Mouse (Mus musculus) adrenal gland, postnatal 25 days (tissue): ENCODE measurements around the gene Nr3c2. TPM values are rescaled to one million over a fixed set of nuclear protein-coding genes. Genes with fewer than 3 reads are reported as not detected.
A peak's percentile ranks its signal among the peaks of the same experiment; 100 is the strongest.

Experiments used
- DNase-seq: peaks from one replicate; pipeline ENCODE4 v3.0.0; 2021; ENCODE audit warnings: mixed read lengths
- long read RNA-seq: library from polyadenylated mRNA; stranded (forward); transcript quantifications from one replicate; pipeline ENCODE4 v2.0.0, GENCODE M21; 2021
- total RNA-seq: library from RNA; stranded (reverse); gene quantifications from 2 replicates; pipeline ENCODE4 v1.2.3, GENCODE M21; 2021

Nr3c2 gene
- 12.5 and 14.9 TPM in 2 replicates for total RNA-seq
- long read RNA-seq, partial matches to known transcripts: 1 of 4 reads
- long read RNA-seq, other reads (novel, unspliced or antisense): 3 of 4 reads

DNA sequence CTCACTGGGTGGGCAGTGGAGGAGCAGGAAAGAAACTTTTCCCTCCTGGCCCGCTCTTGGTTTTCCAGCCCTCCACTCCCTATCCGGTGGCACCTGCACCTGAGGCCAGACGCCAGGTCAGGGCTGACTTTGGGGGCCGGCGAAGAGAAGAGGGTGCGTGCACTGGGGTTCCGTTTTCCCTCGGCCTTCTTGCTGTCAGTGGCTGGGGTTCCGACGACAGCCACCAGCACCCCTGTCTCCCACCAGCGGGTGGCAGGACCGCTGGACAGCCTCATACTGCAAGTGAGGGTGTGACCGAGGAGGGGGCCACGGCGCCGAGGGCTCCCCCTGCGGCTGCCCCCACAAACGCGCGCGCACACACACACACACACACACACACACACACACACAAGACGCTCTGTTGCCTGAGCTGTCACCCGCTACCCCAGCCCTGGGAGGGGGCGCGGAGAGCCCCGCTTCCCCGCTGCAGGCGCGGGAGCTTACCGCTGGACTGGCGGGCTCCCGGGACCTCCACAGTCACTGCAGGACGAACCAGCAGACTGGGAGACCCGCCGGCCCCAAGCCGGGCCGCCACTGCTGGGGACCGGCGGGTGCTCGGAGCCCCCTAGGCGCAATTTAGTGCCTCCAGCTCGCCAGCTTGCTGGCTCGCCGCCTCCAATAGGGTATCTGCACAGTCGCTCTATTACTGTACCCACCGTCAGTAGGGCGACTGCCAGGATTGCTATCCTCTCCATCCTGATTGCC lies at the start of gene Nr3c2:
TSS of gene Nr3c2 (plus strand) at position 32 of the 744 bp plus-strand sequence.
- peak; percentile 23 for DNase-seq

DNA sequence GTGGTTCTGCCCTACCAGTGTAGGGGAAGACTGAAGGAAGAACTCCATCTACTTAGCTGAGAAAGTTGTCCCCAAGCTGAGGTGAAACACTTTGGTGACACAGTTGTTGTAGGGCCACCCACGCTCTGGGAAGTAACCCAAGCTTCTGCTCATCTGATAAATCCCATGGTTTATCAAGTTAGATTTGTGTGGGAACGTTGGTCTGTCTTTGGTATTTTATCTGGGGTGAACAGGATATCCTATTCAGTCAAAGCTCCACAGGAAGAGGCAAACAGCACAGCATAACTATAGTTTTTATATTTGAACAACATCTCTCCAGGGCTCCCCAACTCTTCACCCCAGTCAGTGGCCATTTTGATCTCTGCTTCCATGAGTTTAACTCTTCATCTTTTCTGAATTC lies 40.7 kb upstream of the Nr3c2 start:
- DNase-seq: no peak

DNA sequence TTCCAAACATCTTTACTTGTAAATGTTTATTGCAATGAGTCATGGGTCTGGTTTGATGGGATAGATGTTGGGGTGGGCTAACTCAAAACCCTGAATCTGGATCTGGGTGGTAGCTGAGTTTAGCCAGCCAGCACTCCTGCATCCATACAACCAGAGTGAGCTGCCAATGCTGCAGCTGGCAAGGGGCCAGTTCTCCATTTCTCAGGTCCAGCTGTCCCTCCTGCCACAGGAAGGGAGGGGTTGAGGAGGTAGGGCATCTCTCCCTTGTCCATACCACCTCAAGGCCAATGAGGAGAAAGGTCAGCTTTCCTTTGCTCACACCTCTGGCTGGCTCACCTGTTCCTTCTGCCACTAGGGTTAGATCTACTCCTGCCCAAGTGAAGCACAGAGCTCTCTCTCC lies 39.5 kb upstream of the Nr3c2 start:
- DNase-seq: peak; percentile 2

DNA sequence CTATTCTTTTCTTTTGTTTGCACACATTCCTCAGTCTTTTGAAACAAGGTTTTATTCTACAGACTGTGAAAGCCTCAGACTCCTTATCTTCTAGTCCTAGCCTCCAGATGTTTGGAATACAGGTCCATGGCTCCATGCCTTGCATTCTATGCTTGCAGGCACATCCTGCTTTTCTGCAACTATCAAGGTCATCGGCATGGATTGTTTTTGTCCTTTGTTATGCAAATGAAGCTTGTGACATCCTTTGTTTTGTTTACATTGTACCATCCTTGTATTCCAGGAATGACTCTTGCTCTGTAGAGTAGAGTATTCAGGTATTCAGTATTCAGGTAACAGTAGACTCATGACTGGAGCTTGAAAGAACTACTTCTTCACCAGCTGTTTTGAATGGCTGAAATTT lies 36.2 kb upstream of the Nr3c2 start:
- no peak for DNase-seq

DNA sequence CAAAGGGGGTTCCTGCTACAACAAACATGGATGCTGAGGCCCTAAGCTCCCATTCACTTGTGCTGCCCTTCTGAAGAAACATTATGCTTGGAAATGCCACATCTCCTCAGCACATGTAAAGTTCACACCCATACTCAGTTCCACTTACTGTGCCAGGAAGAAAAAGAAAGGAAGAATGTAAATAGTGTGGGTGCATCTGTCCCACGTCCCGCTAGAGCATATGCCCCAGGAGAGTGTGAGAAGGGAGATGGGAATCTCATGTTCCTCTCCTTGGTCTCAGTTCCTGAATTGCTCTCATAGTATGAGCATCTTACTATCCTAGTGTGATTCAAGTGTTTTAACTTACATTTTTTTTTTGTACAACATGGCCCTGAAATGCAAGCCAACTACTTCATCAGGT lies 22.4 kb upstream of the Nr3c2 start:
- DNase-seq: no peak

DNA sequence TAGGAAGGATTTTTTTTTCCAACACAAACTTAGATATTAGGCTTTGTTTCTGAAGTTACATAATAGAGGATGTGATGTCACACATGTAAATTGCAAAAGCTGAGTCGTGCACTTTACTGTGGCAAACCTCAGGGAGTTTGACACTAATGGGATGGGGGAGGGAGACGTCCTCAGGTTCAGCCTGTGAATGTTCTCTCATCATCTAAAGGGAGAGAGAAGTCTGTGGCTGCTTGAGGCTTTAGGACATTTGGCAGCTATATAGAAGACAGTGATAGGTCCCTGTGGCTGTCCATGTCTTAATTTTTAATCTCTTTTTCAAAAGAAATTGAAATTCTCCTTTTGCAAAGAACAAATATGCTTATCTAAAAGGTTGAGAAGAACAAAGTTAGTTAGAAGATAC lies 2.2 kb upstream of the Nr3c2 start:
- no peak for DNase-seq

DNA sequence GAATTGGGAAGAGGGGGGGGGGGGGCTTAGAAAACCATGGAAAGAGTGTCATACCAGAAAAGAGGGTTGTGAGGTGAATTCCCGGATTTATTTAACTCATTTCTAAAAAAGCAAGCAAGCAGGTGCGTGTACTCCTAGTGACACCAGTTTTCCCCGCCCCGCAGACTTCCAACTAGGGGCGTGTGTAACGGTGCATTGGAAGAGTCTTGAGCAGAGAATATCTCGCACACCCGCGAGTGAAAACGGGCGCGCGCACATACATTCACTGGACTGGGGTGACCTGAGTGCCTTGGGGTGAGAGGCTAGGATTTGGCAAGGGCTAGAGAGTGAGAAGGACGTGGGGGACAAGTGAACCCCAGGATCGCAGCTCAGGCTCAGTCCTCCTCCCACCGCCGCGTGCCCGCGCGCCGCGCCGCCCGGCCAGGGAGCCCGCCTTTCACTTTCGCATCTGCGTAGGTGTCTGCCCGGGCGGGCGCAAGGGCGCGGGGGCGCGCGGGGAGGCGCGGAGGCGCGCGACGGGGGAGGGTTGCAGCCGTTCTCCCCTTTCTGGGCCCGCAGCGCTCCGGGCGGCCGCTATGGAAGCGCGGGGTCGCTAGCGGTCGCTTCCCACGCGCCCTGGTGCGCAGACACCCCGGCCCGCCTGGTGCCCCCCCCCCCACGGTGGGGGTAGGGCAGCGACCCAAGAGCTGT lies 376 bp upstream of the Nr3c2 start:
- peak; percentile 82 for DNase-seq

DNA sequence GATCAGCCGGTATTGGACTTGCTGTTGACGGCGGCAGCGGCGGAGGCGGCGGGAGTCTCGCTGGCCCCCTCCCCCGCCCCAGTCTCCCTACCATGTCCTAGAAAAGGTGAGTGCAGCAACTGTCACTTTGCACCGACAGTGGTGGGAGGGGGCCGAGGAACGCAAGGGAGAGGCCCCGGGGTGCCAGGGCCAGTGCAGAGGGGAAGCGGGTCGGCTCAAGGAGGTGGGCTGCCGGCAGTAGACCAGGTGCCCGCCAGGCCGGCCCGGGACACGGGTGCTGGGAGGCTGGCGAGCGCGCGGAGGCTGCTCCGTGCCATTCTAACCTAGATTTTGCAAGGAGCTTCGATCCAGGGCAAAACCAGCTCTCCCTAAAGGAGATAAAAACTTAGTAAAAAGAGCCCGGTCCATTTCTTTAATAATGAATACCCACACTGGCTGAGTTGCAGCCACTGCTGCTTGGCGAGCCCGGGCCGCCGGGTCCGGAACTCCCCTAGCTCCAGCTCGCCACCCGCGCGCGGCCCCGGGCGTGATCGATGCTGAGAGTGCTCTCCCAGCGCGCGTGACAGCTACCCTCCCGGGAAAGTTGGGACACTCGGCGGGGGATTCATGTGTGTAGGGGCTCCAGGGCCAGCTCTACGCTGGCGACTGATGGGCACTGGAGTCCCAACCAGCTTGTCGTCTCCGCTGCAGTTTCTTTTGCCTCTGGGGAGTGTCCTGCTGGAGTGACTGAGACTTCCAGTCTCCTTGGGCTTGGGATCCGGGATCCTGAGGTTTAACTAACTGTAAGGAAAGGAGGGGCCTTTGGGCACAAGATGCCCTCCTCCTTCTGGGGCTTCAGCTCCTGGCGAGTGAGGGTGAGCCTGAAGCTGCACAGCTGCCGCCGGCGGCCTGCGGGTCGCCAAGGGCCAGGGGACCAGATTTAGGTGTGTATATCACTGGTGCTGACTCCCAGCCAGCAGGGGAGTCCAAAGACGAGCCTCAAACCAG lies 1.2 kb downstream of the Nr3c2 start:
- peak; percentile 65 for DNase-seq

DNA sequence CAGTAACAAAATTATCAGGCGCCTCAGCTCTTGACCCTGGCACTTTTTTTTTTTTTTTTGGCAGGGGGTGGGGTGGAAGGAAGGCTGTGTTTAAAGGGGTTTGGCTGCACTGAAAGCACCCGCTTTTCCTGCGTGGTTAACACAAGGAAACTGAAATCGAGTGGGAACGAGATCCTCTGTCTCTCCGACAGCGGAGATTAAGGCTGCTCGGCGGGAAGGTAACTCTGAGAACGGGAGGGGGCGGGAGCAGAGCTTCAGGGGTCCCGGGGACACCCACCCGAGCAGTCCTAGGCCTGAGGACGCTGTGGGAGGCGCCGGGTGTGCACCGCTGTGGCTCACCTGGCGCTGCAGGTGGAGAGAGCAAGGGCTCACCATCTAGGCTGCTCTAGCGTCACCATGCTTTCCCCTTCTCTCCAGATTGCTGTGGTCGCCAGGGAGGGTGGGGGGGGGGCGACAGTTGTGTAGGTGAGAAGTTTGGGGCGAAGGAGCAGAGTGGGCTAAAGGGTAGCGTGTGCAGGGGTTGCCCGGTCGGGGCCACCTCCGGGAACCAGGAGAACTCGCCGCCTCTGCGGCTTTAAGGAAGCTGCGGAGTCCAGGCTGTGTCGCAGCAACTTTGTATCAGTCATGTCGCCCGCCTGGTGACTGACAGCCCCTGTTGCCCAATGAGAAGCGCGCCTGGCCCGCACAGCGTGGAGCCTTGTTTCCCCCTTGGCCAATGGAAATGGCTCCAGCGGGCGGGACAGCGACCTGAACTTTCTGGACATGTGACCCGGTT lies 2.4 kb downstream of the Nr3c2 start:
- peak; percentile 97 for DNase-seq

DNA sequence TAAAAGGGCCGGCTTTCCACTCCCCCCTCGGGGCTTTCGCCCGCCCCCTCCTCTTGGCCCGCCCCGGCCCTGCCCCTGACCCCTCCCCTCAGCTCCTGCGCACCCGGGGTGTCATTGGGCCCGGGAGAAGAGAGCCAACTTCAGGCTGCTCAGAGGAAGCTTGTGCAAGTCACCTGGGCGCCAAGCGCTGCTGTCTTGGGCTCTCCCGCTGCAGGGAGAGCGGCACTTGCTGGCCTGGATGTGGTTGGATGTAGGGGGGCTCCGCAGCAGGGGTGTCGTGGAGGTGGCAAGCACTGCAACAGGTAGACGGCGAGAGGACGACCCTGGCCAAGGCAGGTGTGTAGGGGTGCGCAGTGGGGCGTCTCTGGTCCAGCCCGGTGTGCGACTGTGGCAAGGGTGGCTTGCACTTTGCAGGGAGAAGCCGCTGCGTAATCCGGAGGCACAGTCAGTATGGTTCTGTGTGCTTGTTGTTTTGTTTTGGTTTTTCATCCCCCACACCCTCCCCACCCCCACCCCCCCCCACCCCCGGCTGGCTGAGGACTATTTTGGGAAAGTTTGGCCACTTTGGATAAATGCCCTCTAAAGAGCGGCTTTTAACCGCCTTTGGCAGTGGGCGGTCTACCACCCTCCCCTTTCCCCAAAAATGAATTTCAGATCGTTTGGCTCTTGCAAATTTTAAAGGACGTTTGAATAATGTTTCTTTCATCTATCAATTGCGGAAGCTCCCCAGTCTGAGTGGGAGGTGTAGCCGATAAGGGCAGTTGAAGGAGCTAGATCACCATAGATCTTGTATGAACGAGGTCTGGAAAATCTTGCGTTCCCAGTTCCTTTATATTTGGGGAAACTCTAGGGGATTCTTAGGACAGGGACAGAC lies 3.2 kb downstream of the Nr3c2 start:
- no peak for DNase-seq

DNA sequence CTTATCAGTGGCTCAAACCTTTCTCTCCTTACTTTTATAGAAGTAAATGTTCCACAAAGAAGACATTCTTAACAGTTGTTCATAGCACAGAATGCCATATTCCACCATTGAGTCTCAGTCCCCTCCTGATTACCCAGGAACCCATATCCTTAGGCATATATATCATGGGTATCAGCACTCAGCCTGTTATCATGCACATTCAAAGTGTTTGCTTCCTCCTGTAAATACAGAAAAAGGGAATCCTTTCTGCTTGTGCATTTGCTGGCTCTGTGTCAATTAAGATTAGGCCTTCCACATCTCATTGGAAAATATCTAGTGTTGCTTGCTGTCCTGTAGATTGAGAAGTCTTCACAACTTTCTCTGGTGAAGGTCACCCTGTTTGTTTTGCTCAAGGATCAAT lies 12.0 kb downstream of the Nr3c2 start:
- DNase-seq: no peak

DNA sequence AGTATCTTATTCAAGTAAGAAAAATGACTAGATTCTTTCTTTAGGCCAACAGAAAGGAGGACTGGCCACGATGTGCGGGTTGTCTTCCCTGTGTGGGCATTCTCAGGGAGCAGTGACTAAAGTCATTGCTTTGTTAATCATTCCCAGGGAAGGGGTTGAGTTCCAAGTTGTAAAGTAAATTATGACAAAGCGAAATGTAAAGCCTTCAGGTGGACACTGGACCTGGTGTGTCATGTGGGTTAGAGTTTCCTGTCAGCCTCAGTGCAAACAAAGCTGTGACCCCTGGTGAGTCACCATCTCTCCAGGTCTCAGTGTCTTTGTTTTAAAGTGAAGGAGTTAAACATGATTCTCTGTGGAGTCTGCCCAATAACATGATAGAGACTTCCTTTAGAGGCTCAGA lies 13.4 kb downstream of the Nr3c2 start:
- no peak for DNase-seq

DNA sequence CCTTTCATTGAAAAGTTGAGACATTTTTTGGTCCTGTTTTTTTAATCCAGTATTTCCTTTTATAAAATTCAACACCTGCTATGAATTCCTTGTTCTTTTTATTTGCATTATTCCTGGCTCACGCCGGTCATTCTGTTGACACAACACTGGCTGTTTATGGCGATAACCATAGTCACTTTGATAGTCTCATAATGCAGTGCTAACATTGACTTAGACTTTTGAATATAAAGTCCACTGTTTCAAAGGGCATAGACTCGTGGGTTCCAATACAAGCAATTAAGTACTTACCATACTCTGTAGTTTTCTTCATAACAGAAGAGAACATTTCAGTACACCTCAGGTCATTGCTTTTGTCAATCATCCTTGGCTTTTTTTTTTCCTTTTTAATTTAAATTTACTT lies 14.0 kb downstream of the Nr3c2 start:
- DNase-seq: no peak

DNA sequence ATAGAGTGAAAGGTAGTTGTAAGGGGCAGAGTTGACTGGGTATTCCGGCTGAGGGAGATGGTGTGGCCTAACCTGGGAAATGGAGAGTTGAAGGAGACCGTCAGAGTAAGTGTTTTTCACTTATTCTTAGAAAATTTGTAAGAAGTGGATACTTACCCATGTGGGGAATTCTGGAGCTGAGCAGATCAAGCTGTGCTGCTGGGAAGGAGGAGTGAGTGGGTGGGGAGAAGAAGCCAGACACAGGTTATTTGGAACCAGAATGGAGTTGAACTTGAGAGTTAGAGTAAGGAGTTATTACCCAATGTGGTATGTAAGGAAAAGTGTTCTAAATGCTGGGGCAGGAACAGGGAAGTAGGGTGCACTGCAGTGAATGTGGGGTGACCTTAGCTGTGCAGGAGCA lies 16.0 kb downstream of the Nr3c2 start:
- DNase-seq: no peak

DNA sequence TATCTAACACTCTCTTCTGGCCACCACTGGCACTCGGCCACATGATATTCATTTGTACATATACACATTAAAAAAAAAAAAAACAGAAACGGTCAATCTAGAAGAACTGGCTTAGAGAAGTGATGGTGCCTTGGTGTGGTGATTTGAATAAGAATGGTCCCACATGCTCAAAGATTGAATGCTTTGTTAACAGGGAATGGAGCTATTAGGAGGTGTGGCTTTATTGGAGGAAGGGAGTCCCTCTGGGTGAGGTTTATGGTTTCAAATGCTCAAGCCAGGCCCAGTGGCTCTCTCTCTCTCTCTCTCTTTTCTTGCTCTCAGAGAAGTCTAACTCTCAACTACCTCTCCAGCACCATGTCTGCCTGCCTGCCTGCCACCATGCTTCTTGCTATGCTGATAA lies 20.3 kb downstream of the Nr3c2 start:
- no peak for DNase-seq

DNA sequence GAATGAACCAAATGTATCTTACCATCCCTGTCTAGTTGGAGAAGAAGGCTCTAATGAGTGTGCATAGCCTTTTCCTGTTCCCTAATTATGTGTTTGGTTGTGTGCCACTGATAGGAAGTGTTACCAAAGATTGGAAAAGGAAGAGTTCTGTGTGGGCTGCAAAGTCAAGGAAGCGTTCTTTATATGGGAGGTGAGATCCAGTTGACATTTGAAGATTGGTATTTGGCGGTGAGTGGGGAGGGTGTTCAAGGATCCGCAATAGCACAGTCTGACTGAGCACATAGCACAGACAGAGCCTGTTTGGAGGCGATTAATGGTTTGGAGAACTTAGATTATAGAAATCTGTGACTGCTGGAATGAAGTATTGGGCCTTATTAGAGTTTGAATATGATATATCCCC lies 24.9 kb downstream of the Nr3c2 start:
- no peak for DNase-seq

DNA sequence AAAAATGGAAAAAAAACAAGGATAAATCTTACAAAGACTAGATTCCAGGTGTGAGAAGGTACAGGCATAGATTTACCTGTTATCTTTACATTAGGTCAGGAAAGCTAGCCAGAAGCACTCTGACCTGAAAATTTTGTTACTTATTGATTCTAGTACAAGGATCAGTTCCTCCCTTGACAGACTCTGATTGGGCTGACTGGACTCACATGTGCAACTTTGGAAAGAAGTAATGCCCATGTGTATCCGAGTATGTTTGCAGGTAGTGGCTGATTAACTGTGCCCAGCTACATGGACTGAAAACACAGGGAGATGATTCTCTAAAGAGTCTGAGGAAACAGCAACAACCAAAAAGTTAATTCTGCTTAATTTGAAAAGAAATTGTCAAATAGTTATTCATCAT lies 29.1 kb downstream of the Nr3c2 start:
- no peak for DNase-seq

DNA sequence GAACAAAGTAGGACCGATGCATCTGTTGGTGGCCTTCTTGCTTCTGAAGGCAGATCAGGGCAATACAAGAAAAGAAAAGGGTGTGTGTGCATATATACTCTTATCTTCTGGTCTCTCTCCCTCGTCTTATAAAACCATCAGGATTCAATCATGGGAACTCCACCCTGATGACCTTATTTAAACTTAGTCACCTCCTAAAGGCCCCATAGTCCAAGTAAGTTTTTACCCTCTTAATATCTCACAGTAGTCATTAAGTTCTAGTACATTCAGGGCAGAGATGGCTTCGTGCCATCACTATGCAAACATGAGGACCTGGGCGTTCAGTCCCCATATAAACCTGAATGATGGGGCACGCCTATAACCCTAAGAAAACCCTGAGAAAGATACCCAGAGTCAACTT lies 29.6 kb downstream of the Nr3c2 start:
- no peak for DNase-seq

DNA sequence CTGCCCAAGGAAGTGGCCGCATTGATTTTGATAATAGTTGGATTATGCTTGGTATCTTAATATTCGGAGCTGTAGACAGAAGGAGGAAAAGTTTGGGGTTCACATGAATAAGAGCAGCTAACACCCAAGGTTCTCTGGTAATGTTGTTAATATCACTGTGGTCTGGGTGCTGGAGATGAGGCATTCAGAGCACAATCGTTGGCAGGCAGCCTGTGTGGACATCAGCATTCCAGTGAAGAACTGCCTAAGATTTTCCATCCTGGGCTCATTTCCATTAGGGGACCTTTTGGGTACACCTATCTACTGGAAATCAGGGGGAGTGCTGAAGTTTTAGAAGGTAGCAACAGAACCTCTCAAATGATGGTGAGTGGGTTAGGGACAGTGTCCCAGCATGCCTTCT lies 65.8 kb downstream of the Nr3c2 start:
- DNase-seq: no peak

DNA sequence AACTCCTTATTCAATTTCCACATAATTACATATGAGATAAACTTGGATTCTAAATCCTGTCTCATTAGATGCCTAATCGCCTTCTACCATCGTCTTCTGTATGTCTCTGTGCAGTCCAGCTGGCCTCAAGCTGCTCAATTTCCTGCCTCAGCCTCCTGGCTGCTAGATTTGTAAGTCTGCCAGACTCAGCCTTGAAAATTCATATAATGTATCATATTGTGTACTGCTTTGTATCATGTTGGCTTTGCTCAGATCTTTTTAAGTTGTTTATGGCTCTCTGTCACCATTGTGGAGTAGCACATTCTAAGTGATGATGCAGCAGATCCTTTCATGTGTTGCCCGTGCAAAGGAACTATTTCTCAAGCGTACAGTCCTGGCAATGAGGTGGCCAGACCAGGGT lies 71.9 kb downstream of the Nr3c2 start:
- no peak for DNase-seq
